Mouse (Mus musculus): ENCODE results near the gene Bdkrb2. TPM values are rescaled to one million over a fixed set of nuclear protein-coding genes. Genes with fewer than 3 reads are reported as not detected.
A peak's percentile ranks its signal among the peaks of the same experiment; 100 is the strongest.

Bdkrb2 gene
- polyA plus RNA-seq, 1 experiment from 2014 or later = 5.3 TPM

- ATAC-seq (ENCODE audit: insufficient read depth, low FRiP score) = no peak
- WGBS = 69% methylated on average over 2 of the region's 2 CpGs
- no peak overlapping the region for H3K4me3 ChIP-seq (replicated peaks; ENCODE audit: low read length)
Observed at GRCm38 (mm10) chr12:105572622-105573021, 9.6 kb downstream of the Bdkrb2 start.

DNA sequence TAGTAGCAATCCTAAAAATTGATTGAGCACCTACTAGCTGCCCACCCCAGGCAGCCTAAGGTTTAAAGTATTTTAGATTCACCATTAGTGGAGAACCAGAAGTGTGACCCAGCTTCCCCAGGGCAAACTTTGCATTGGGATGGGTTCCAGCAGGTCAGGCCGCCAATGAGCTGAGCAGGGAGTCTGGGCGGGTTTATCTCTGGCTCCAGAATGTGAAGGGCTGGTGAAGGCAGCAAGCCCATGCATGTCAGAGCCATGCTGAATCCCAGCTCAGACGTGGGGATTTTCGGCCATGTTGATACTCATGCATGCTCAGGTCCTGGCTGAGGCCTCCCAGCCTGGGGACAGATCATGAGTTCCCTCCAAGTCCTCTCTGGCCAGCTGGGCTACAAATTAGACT lies 11.3 kb downstream of the Bdkrb2 start:
- Histone ChIP-seq H3K36me3 (ENCODE audit: control insufficient read depth, insufficient read depth, low read length) (no peaks in the 10 kb centered on the region), H3K27ac (ENCODE audit: low read length) (no peak overlapping the region), H3K27me3 (ENCODE audit: control insufficient read depth, insufficient read depth, low read length) (no peaks in the 10 kb centered on the region), H3K4me3 (replicated peaks; ENCODE audit: low read length) (no peak overlapping the region), H3K4me2 (ENCODE audit: low read depth, low read length) (no peak overlapping the region), H3K9me3 (replicated peaks; ENCODE audit: control insufficient read depth, low read length) (no peaks in the 10 kb centered on the region), H3K4me1 (ENCODE audit: control insufficient read depth, insufficient read depth, low read length) (peaks cover 3% of the 10 kb centered on the region; the same call in 1 of the 2 replicates), H3K9ac (ENCODE audit: low read length) (no peak overlapping the region)
- 80% methylated on average over 4 of the region's 4 CpGs for WGBS
- ATAC-seq (ENCODE audit: insufficient read depth, low FRiP score) = no peak

More at GRCm38 (mm10) chr12:105572622-105573021, 9.6 kb downstream of the Bdkrb2 start:
- Histone ChIP-seq H3K36me3 (ENCODE audit: control insufficient read depth, insufficient read depth, low read length) (no peaks in the 10 kb centered on the region), H3K4me2 (ENCODE audit: low read depth, low read length) (no peak overlapping the region), H3K9me3 (replicated peaks; ENCODE audit: control insufficient read depth, low read length) (no peaks in the 10 kb centered on the region), H3K27me3 (ENCODE audit: control insufficient read depth, insufficient read depth, low read length) (no peaks in the 10 kb centered on the region), H3K4me1 (ENCODE audit: control insufficient read depth, insufficient read depth, low read length) (peaks cover 3% of the 10 kb centered on the region; the same call in 1 of the 2 replicates), H3K9ac (ENCODE audit: low read length) (no peak overlapping the region), H3K27ac (ENCODE audit: low read length) (peak overlapping the region; percentile 10; the same call in 1 of the 2 replicates)

DNA sequence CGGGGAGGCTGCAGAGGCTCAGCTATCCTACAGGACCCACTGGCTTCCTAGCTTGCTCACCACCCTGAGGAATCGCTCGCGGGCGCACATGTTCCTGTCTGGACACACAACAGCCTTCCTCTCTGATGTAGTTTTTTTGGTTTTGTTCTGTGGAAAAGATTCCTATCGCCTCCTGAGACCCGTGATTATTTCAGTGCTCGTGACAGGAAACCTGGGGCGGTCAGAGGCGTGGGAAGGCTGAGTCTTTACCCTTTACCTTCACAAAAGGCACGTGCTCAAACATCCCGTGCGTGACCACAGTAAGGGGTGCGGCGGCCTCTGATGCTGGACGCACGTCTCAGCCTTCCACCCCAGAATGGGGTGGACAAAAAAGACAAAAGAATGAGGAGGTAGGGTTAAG lies 17.5 kb downstream of the Bdkrb2 start:
- H3K27me3 ChIP-seq (ENCODE audit: control insufficient read depth, insufficient read depth, low read length) = no peaks in the 10 kb centered on the region
- no peak overlapping the region for H3K4me3 ChIP-seq (replicated peaks; ENCODE audit: low read length)
- 68% methylated on average over 17 of the region's 17 CpGs for WGBS
- H3K9me3 ChIP-seq (replicated peaks; ENCODE audit: control insufficient read depth, low read length) = no peaks in the 10 kb centered on the region
- H3K4me2 ChIP-seq (ENCODE audit: low read depth, low read length) = no peak overlapping the region
- ATAC-seq (ENCODE audit: insufficient read depth, low FRiP score) = no peak
- H3K4me1 ChIP-seq (ENCODE audit: control insufficient read depth, insufficient read depth, low read length) = peaks cover 29% of the 10 kb centered on the region
- H3K36me3 ChIP-seq (ENCODE audit: control insufficient read depth, insufficient read depth, low read length) = no peaks in the 10 kb centered on the region
- H3K9ac ChIP-seq (ENCODE audit: low read length) = no peak overlapping the region
- no peak overlapping the region for H3K27ac ChIP-seq (ENCODE audit: low read length)

DNA sequence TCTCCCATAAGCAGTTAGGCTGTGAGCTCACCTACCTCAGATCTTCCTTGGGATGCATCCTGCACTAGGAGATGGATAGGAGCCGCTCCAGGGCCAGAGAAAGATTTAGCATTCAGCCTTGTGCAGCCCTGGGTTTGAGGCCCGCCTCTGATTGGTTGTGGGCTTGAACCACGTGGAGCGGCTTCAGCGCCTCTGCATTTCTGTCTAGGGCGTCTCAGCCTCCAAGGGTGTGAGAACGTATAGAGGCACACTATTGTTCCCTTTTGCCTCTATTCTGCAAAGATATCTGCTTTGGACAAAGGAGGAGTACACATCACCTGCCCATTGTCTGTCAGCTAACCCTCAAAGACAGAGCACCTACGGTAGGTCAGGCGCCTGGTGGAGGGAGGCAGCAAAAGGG lies 19.5 kb downstream of the Bdkrb2 start:
- no peak for ATAC-seq (ENCODE audit: insufficient read depth, low FRiP score)
- H3K9ac ChIP-seq (ENCODE audit: low read length) = no peak overlapping the region
- no peaks in the 10 kb centered on the region for H3K27me3 ChIP-seq (ENCODE audit: control insufficient read depth, insufficient read depth, low read length)
- no peak overlapping the region for H3K4me3 ChIP-seq (replicated peaks; ENCODE audit: low read length)
- H3K9me3 ChIP-seq (replicated peaks; ENCODE audit: control insufficient read depth, low read length) = no peaks in the 10 kb centered on the region
- no peak overlapping the region for H3K4me2 ChIP-seq (ENCODE audit: low read depth, low read length)
- H3K4me1 ChIP-seq (ENCODE audit: control insufficient read depth, insufficient read depth, low read length) = peaks cover 29% of the 10 kb centered on the region
- H3K36me3 ChIP-seq (ENCODE audit: control insufficient read depth, insufficient read depth, low read length) = no peaks in the 10 kb centered on the region
- WGBS = 59% methylated on average over 9 of the region's 9 CpGs
- H3K27ac ChIP-seq (ENCODE audit: low read length) = peak overlapping the region; percentile 50

DNA sequence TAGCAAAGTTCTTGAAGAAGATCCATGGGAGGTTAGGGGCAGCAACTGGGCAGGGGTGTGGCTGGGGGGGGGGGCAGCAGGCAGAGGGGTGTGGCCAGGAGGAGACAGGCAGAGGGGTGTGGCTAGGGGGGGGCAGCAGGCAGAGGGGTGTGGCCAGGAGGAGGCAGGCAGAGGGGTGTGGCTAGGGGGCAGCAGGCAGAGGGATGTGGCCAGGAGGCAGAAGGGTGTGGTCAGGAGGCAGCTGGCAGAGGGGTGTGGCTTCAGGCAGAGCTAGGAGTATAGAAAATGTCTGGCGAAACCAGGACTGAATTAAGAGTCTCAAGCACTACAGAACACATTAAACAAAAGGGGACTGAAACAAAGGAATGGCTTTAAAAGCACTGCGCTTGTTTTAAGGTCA lies 20.5 kb downstream of the Bdkrb2 start:
- Histone ChIP-seq H3K36me3 (ENCODE audit: control insufficient read depth, insufficient read depth, low read length) (no peaks in the 10 kb centered on the region), H3K4me2 (ENCODE audit: low read depth, low read length) (peak overlapping the region; percentile 29; the same call in 1 of the 2 replicates), H3K27me3 (ENCODE audit: control insufficient read depth, insufficient read depth, low read length) (no peaks in the 10 kb centered on the region), H3K4me3 (replicated peaks; ENCODE audit: low read length) (no peak overlapping the region), H3K4me1 (ENCODE audit: control insufficient read depth, insufficient read depth, low read length) (peaks cover 29% of the 10 kb centered on the region), H3K9ac (ENCODE audit: low read length) (peak overlapping the region; percentile 4; the same call in 1 of the 2 replicates), H3K9me3 (replicated peaks; ENCODE audit: control insufficient read depth, low read length) (no peaks in the 10 kb centered on the region), H3K27ac (ENCODE audit: low read length) (peak overlapping the region; percentile 50)
- peak; percentile 67; the same call in 1 of the 2 replicates for ATAC-seq (ENCODE audit: insufficient read depth, low FRiP score)
- WGBS = 14% methylated on average over 2 of the region's 2 CpGs

GRCm38 (mm10) chr12:105584851-105585250 lies 21.8 kb downstream of the Bdkrb2 start:
- H3K4me3 ChIP-seq (replicated peaks; ENCODE audit: low read length) = no peak overlapping the region
- H3K4me1 ChIP-seq (ENCODE audit: control insufficient read depth, insufficient read depth, low read length) = peaks cover 24% of the 10 kb centered on the region
- no peak overlapping the region for H3K27ac ChIP-seq (ENCODE audit: low read length)
- H3K4me2 ChIP-seq (ENCODE audit: low read depth, low read length) = no peak overlapping the region
- no peaks in the 10 kb centered on the region for H3K36me3 ChIP-seq (ENCODE audit: control insufficient read depth, insufficient read depth, low read length)
- H3K27me3 ChIP-seq (ENCODE audit: control insufficient read depth, insufficient read depth, low read length) = no peaks in the 10 kb centered on the region
- ATAC-seq (ENCODE audit: insufficient read depth, low FRiP score) = 0 out of 2 replicates have a peak, but pooled peaks have one; percentile 43
- H3K9ac ChIP-seq (ENCODE audit: low read length) = no peak overlapping the region
- 18% methylated on average over 12 of the region's 12 CpGs for WGBS
- no peaks in the 10 kb centered on the region for H3K9me3 ChIP-seq (replicated peaks; ENCODE audit: control insufficient read depth, low read length)

DNA sequence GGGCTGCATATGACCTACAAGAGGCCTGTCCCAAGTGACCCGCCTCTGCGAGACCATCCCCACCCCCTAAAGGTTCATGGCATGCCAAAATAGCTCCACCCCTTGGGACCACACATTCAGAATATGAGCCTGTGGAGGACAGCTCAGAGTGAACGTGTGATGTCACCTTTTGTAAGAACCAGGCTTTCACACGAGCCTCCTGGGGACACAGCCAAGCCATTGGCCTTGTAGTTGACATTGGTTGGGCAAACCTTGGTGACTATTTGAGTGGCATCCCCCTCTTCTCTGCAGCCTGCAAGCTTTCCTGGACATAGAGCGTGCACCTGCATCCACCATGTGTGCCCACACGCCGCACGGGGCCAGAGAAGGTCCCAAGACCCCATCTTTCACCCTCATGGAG lies 24.5 kb downstream of the Bdkrb2 start:
- no peaks in the 10 kb centered on the region for H3K36me3 ChIP-seq (ENCODE audit: control insufficient read depth, insufficient read depth, low read length)
- H3K9me3 ChIP-seq (replicated peaks; ENCODE audit: control insufficient read depth, low read length) = no peaks in the 10 kb centered on the region
- H3K4me1 ChIP-seq (ENCODE audit: control insufficient read depth, insufficient read depth, low read length) = peaks cover 23% of the 10 kb centered on the region
- no peak overlapping the region for H3K27ac ChIP-seq (ENCODE audit: low read length)
- H3K4me3 ChIP-seq (replicated peaks; ENCODE audit: low read length) = no peak overlapping the region
- no peak for ATAC-seq (ENCODE audit: insufficient read depth, low FRiP score)
- no peak overlapping the region for H3K9ac ChIP-seq (ENCODE audit: low read length)
- 80% methylated on average over 8 of the region's 8 CpGs for WGBS
- no peak overlapping the region for H3K4me2 ChIP-seq (ENCODE audit: low read depth, low read length)
- no peaks in the 10 kb centered on the region for H3K27me3 ChIP-seq (ENCODE audit: control insufficient read depth, insufficient read depth, low read length)

GRCm38 (mm10) chr12:105590786-105591185 lies 27.8 kb downstream of the Bdkrb2 start:
- no peak overlapping the region for H3K4me3 ChIP-seq (replicated peaks; ENCODE audit: low read length)
- no peak overlapping the region for H3K9ac ChIP-seq (ENCODE audit: low read length)
- 82% methylated on average over 7 of the region's 7 CpGs for WGBS
- no peak overlapping the region for H3K4me2 ChIP-seq (ENCODE audit: low read depth, low read length)
- H3K9me3 ChIP-seq (replicated peaks; ENCODE audit: control insufficient read depth, low read length) = no peaks in the 10 kb centered on the region
- no peaks in the 10 kb centered on the region for H3K27me3 ChIP-seq (ENCODE audit: control insufficient read depth, insufficient read depth, low read length)
- H3K4me1 ChIP-seq (ENCODE audit: control insufficient read depth, insufficient read depth, low read length) = no peaks in the 10 kb centered on the region
- no peak for ATAC-seq (ENCODE audit: insufficient read depth, low FRiP score)
- no peaks in the 10 kb centered on the region for H3K36me3 ChIP-seq (ENCODE audit: control insufficient read depth, insufficient read depth, low read length)
- no peak overlapping the region for H3K27ac ChIP-seq (ENCODE audit: low read length)

DNA sequence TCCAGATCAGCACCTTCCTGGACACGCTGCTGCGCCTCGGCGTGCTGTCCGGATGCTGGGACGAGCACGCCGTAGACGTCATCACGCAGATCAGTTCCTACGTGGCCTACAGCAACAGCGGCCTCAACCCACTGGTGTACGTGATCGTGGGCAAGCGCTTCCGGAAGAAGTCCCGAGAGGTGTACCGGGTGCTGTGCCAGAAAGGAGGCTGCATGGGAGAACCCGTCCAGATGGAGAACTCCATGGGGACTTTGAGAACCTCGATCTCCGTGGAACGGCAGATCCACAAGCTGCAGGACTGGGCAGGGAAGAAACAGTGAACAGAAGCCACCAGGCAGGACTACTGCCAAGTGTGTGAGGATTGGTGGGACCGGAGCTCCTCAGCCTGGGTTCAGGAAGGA lies 29.3 kb downstream of the Bdkrb2 start:
- Histone ChIP-seq H3K4me3 (replicated peaks; ENCODE audit: low read length) (no peak overlapping the region), H3K27ac (ENCODE audit: low read length) (no peak overlapping the region), H3K9me3 (replicated peaks; ENCODE audit: control insufficient read depth, low read length) (no peaks in the 10 kb centered on the region), H3K4me1 (ENCODE audit: control insufficient read depth, insufficient read depth, low read length) (no peaks in the 10 kb centered on the region), H3K36me3 (ENCODE audit: control insufficient read depth, insufficient read depth, low read length) (no peaks in the 10 kb centered on the region), H3K9ac (ENCODE audit: low read length) (no peak overlapping the region), H3K27me3 (ENCODE audit: control insufficient read depth, insufficient read depth, low read length) (no peaks in the 10 kb centered on the region), H3K4me2 (ENCODE audit: low read depth, low read length) (no peak overlapping the region)
- no peak for ATAC-seq (ENCODE audit: insufficient read depth, low FRiP score)
- WGBS = 95% methylated on average over 23 of the region's 23 CpGs

All from stomach, embryonic 16.5 days (tissue).